Mouse (Mus musculus) intestine, embryonic 14.5 days (tissue): ENCODE results near the gene Ildr1. TPM values are rescaled to one million over a fixed set of nuclear protein-coding genes. Genes with fewer than 3 reads are reported as not detected.
A peak's percentile ranks its signal among the peaks of the same experiment; 100 is the strongest.

Experiments used
- ATAC-seq: fragments of 200-750 bp; cut with Nextera tagmentation; replicated peaks from 2 replicates; pipeline ENCODE4 v1.8.0; 2017; ENCODE audit warnings: low read depth, moderate number of reproducible peaks, moderate TSS enrichment, moderate library complexity; ENCODE audit not compliant: low FRiP score, low TSS enrichment
- DNase-seq: peaks from one replicate; pipeline ENCODE4 v3.0.0-alpha.2; 2018; ENCODE audit warnings: low spot score
- H3K27ac ChIP-seq: fragments of 300-500 bp; sonication (generic); 2 replicates; pipeline ENCODE4 v1.5.1; 2014; ENCODE audit warnings: low read depth, mild to moderate bottlenecking, control low read depth
- H3K27me3 ChIP-seq: fragments of 300-500 bp; sonication (generic); replicated peaks from 2 replicates; pipeline ENCODE4 v1.6.1; 2014; ENCODE audit warnings: low read length, control low read depth; ENCODE audit not compliant: control insufficient read depth, insufficient read depth
- H3K36me3 ChIP-seq: fragments of 300-500 bp; sonication (generic); 2 replicates; pipeline ENCODE4 v1.6.1; 2014; ENCODE audit warnings: low read length, control low read depth; ENCODE audit not compliant: control insufficient read depth, insufficient read depth
- H3K4me1 ChIP-seq: fragments of 300-500 bp; sonication (generic); replicated peaks from 2 replicates; pipeline ENCODE4 v1.6.1; 2014; ENCODE audit warnings: low read length, control low read depth, mixed read lengths; ENCODE audit not compliant: control insufficient read depth, insufficient read depth
- H3K4me2 ChIP-seq: fragments of 300-500 bp; sonication (generic); 2 replicates; pipeline ENCODE4 v1.6.1; 2014; ENCODE audit warnings: low read length
- H3K4me3 ChIP-seq: fragments of 300-500 bp; sonication (generic); 2 replicates; pipeline ENCODE4 v1.5.1; 2014; ENCODE audit warnings: low read depth, low read length, control low read depth, mixed read lengths
- H3K9ac ChIP-seq: fragments of 300-500 bp; sonication (generic); 2 replicates; pipeline ENCODE4 v1.6.1; 2014; ENCODE audit warnings: mild to moderate bottlenecking, low read length
- H3K9me3 ChIP-seq: fragments of 300-500 bp; sonication (generic); 2 replicates; pipeline ENCODE4 v1.6.1; 2016; ENCODE audit warnings: low read length, control low read depth; ENCODE audit not compliant: control insufficient read depth
- WGBS: fragments of 180-500 bp; shearing (Covaris S2); extraction: QIAGEN DNeasy Blood & Tissue Kit; methylation state at CpG from one replicate; pipeline ENCODE4 v1.1.7; 2014; 5-methylcytosine and 5-hydroxymethylcytosine counted together
- polyA plus RNA-seq: library from polyadenylated mRNA; unstranded; fragments of >200 nt; fragmentation: Nextera tagmentation; extraction: Ambion mirVana; gene quantifications from 2 replicates; pipeline ENCODE4 v1.2.1, GENCODE M21; 2014

The Ildr1 gene
- 5.1 and 5.9 TPM in 2 replicates for polyA plus RNA-seq

DNA sequence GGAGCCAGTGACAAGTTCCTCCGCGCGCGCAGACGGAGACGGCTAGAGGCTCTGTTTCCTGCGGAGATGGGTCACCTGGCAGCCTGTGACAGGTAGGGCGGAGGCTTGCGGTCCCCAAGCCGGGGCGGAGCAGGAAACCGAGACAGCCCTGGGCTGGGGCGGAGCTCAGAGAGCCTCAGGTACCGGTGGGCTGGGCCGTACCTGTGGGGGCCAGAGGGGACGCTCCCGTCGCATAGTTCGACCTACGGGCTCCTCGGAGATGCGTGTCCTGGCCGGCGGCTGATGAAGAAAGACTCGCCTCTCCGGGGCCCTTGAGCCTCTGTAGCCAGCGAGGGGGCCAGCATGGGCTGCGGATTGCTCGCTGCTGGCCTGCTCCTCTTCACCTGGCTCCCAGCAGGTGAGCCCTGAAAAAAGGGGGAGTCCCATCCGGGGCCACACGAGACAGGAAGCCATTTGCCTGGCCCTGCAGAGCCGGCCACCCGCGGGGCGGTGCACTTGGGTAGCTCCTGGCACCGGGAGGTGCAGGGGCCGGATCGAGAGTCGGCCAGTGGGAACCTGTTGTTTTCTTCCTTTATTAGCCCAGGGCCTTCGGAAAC lies at the start of gene Ildr1:
Ildr1 (plus strand) TSS at position 161 of the 596 bp plus-strand sequence.
- H3K9ac ChIP-seq, result peak within 1 kb of the TSS; percentile 37
- no peaks in the 10 kb centered on the region for H3K4me1 ChIP-seq
- H3K27me3 ChIP-seq, result peaks cover 18% of the 10 kb centered on the region
- peak within 1 kb of the TSS; percentile 50 for H3K4me2 ChIP-seq
- peak within 1 kb of the TSS; percentile 39 for H3K4me3 ChIP-seq
- H3K36me3 ChIP-seq, result no peaks in the 10 kb centered on the region
- 3% methylated on average over 35 of the region's 40 CpGs for WGBS
- no peaks in the 10 kb centered on the region for H3K9me3 ChIP-seq
- H3K27ac ChIP-seq, result no peak within 1 kb of the TSS
- DNase-seq, result peak; percentile 74
- peak; percentile 93 for ATAC-seq

DNA sequence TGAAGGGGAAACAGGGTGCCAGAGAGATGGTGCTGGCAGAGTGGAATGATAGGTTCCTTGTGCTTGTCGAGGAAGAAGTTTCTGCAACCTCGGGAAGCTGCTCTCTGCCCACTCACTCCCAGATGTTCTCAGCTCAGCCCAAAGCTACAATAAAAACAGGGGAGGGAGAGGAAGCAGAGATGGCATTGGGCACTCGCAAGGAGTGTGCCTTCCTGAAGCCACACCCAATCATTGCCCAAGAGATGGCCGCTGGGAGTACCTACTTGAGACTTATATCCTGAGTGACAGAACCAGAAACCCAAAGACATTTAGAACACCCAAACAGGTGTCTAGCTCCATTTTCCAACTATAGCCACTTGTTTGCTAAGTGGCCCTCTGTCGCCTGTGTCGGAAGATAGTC lies 48.7 kb upstream of the Ildr1 start:
- Histone ChIP-seq H3K36me3 (no peaks in the 10 kb centered on the region), H3K27me3 (no peaks in the 10 kb centered on the region), H3K4me2 (no peak overlapping the region), H3K4me1 (no peaks in the 10 kb centered on the region), H3K4me3 (no peak overlapping the region), H3K27ac (no peak overlapping the region), H3K9ac (no peak overlapping the region), H3K9me3 (no peaks in the 10 kb centered on the region)
- DNase-seq (no peak), ATAC-seq (no peak)
- 88% methylated on average over 6 of the region's 6 CpGs for WGBS

DNA sequence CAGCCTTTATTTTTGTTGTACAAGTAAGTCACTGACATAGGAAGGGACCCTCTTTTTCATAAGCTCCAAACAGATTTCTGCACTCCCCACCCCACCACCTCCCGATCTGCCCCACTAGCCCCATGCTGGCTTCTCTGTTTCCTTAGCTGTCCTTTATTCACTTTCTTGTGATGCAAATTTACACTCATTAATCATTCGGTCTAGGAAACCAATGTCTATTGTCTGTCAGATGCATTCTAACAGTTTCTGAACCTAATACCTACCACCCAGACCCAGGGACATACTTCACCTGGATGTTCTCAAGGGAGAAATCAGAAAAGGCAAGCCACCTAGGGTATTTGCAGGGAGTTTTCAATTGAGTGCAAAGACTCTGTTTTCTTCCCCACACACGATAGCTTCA lies 44.5 kb upstream of the Ildr1 start:
- ATAC-seq, result no peak
- H3K9ac ChIP-seq, result no peak overlapping the region
- 66% methylated on average over 3 of the region's 3 CpGs for WGBS

DNA sequence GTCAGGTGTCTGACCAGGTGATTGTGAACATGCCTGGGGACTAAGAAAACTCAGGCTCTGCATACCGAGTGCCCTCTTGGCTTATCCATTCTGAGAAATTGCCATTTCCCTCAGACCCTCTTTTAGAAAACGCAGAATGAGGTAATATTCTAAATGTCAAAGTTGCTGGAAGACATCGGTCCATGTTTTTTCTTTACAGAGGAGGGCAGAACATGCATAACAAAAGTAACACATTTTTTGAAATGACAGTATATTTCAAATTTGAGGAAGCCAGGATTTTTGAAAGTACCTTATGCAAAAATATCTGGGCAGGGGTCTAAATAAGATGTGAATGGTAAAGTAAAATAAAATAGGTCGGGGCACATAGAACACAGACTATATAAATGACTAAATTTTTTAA lies 43.3 kb upstream of the Ildr1 start:
- no peak for ATAC-seq
- H3K4me3 ChIP-seq, result no peak overlapping the region
- H3K4me2 ChIP-seq, result no peak overlapping the region
- H3K9me3 ChIP-seq, result no peaks in the 10 kb centered on the region
- no peaks in the 10 kb centered on the region for H3K4me1 ChIP-seq
- H3K27ac ChIP-seq, result no peak overlapping the region
- no peak for DNase-seq
- H3K36me3 ChIP-seq, result no peaks in the 10 kb centered on the region
- H3K9ac ChIP-seq, result no peak overlapping the region
- 90% methylated on average over 4 of the region's 4 CpGs for WGBS
- no peaks in the 10 kb centered on the region for H3K27me3 ChIP-seq

More for the DNA sequence above, 44.5 kb upstream of the Ildr1 start:
- Histone ChIP-seq H3K36me3 (no peaks in the 10 kb centered on the region), H3K27me3 (no peaks in the 10 kb centered on the region), H3K9me3 (no peaks in the 10 kb centered on the region), H3K4me1 (no peaks in the 10 kb centered on the region), H3K4me2 (no peak overlapping the region), H3K4me3 (no peak overlapping the region), H3K27ac (no peak overlapping the region)
- DNase-seq, result no peak

DNA sequence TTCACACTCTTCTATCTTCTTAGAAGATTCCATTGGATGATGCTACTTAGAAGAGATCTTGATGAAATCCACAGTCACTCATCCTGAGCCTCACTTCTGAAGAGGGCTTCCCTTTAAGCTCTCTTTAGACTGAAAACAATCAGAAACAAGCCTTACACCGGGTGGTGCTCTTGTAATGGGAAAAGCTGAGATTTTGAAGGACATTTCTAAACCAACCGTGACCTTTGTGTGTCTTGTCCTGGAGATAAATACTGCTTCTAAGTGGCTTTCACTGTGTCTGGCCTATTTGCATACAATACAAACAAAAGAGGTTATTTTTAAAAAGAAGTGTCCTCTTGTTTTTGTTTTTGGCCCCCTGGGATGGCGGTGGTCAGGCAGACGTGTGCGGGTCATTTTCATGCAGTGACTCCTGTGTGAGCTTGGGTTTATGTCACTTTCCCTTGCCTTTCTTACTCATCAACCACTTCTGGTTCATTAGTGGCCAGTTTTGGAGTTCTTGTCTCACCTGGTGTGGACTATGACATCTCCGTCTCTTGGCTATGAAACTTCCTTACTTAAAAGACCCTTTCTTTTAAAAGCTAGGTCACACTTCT lies 42.5 kb upstream of the Ildr1 start:
- no peak overlapping the region for H3K4me3 ChIP-seq
- H3K36me3 ChIP-seq, result no peaks in the 10 kb centered on the region
- ATAC-seq (no peak), DNase-seq (no peak)
- no peak overlapping the region for H3K27ac ChIP-seq
- H3K9ac ChIP-seq, result no peak overlapping the region
- no peaks in the 10 kb centered on the region for H3K27me3 ChIP-seq
- H3K4me2 ChIP-seq, result no peak overlapping the region
- H3K9me3 ChIP-seq, result no peaks in the 10 kb centered on the region
- 77% methylated on average over 6 of the region's 6 CpGs for WGBS
- H3K4me1 ChIP-seq, result no peaks in the 10 kb centered on the region

DNA sequence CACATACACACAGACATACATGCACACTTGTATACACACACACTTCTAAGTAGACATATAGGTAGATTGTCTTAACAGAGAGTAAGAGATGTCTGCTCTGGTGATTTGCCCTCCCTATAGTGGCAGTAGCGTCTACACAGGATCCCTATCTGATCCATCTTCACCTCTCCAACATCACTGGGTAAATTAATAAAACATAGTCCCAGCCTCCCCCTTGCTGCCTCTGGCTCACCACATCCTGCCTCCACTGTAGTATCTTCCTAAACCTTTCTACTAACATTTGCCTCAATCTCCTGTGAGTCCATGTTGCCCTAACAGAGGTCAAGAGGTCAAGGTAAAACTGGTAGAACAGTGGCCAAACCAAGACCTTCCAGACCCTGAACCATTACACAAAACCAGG lies 38.6 kb upstream of the Ildr1 start:
- Histone ChIP-seq H3K9me3 (0 out of 2 replicates have a peak, but pooled peaks cover 2% of the 10 kb centered on the region), H3K27me3 (no peaks in the 10 kb centered on the region), H3K4me1 (no peaks in the 10 kb centered on the region), H3K27ac (no peak overlapping the region), H3K4me3 (no peak overlapping the region), H3K36me3 (no peaks in the 10 kb centered on the region), H3K9ac (no peak overlapping the region), H3K4me2 (no peak overlapping the region)
- WGBS, result 100% methylated on average over 1 of the region's 1 CpGs
- DNase-seq (no peak), ATAC-seq (no peak)

DNA sequence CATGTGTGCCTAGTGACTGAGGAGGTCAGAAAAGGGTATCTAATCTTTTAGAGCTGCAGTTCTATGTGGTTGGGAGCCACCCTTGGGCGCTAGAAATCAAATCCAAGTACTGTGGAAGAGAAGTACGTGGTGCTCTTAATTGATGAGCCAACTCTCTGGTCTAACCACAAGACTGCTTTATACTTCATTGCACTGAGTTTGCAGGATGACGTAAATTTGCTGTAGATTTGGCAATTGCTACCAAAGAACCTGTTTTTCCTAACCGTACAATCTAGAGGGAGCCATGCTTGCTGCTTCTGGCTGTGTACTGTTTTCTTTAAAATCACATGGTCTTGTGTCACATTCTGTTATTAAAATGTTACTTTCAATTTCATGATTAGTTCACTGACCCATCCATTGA lies 37.9 kb upstream of the Ildr1 start:
- 81% methylated on average over 4 of the region's 4 CpGs for WGBS
- Histone ChIP-seq H3K9me3 (0 out of 2 replicates have a peak, but pooled peaks cover 2% of the 10 kb centered on the region), H3K9ac (no peak overlapping the region), H3K4me1 (no peaks in the 10 kb centered on the region), H3K4me3 (no peak overlapping the region), H3K4me2 (no peak overlapping the region), H3K27me3 (no peaks in the 10 kb centered on the region), H3K36me3 (no peaks in the 10 kb centered on the region), H3K27ac (no peak overlapping the region)
- ATAC-seq (no peak), DNase-seq (no peak)

DNA sequence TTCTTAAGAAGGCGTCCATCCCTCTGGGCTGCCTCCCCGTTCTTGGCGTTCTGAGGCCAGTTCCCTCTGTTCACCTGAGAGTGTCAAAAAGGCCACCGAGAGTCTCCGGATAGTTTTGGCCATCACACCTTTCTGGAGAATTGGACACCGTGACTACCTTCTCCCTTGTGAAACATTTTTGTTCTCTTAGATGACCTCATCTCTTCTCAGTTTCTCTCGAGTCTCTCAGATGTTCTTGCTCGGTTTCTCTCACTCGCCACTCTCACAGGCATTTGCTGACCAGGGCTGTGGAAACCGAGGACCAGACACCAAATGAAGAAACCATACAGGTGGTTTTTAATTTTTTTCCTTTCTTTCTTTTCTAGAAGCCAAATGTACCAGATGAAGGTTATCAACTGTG lies 32.4 kb upstream of the Ildr1 start:
- 90% methylated on average over 10 of the region's 10 CpGs for WGBS
- H3K4me2 ChIP-seq, result no peak overlapping the region
- H3K4me1 ChIP-seq, result no peaks in the 10 kb centered on the region
- H3K27me3 ChIP-seq, result no peaks in the 10 kb centered on the region
- no peak for ATAC-seq
- H3K4me3 ChIP-seq, result no peak overlapping the region
- H3K9me3 ChIP-seq, result 0 out of 2 replicates have a peak, but pooled peaks cover 2% of the 10 kb centered on the region
- DNase-seq, result no peak
- H3K27ac ChIP-seq, result no peak overlapping the region
- H3K36me3 ChIP-seq, result no peaks in the 10 kb centered on the region
- H3K9ac ChIP-seq, result no peak overlapping the region

DNA sequence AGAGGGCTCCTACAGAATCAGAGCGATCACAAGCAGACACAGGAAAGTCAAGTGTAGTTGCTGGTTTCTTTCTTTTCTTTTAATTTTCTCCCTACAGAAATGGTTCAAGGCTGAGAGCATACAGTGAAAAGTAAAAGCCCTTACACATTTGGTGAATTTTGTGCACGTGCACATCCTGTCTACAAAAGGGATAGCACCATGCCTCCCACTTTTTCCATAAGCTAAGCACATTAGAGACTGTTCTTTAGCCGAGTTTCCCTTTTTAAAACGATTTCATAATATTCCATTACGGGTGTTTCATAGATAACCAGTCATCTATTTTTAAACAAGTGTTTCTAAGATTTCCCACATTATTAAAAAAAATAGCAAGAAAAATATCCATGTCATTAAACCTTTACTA lies 30.3 kb upstream of the Ildr1 start:
- Histone ChIP-seq H3K4me3 (no peak overlapping the region), H3K9me3 (no peaks in the 10 kb centered on the region), H3K4me2 (no peak overlapping the region), H3K27ac (no peak overlapping the region), H3K27me3 (no peaks in the 10 kb centered on the region), H3K36me3 (no peaks in the 10 kb centered on the region), H3K4me1 (no peaks in the 10 kb centered on the region), H3K9ac (no peak overlapping the region)
- WGBS, result 90% methylated on average over 5 of the region's 5 CpGs
- DNase-seq (no peak), ATAC-seq (no peak)
